Mouse (Mus musculus) forebrain, embryonic 16.5 days (tissue): ENCODE measurements around the gene Armcx4. TPM values are rescaled to one million over a fixed set of nuclear protein-coding genes. Genes with fewer than 3 reads are reported as not detected.

Source experiments
- ATAC-seq: fragments of 200-750 bp; cut with Nextera tagmentation; 2 replicates; pipeline ENCODE4 v1.8.0; 2017; ENCODE audit warnings: mild to moderate bottlenecking, moderate library complexity
- H3K27ac ChIP-seq: fragments of 300-500 bp; sonication (generic); 2 replicates; pipeline ENCODE4 v1.5.1; 2014; ENCODE audit warnings: low read length, control low read depth
- H3K27me3 ChIP-seq: fragments of 300-500 bp; sonication (generic); replicated peaks from 2 replicates; pipeline ENCODE4 v1.6.1; 2014; ENCODE audit warnings: low read length; ENCODE audit not compliant: control insufficient read depth, insufficient read depth
- H3K36me3 ChIP-seq: fragments of 300-500 bp; sonication (generic); 2 replicates; pipeline ENCODE4 v1.6.1; 2014; ENCODE audit not compliant: control insufficient read depth, insufficient read depth
- H3K4me1 ChIP-seq: fragments of 300-500 bp; sonication (generic); replicated peaks from 2 replicates; pipeline ENCODE4 v1.6.1; 2014; ENCODE audit warnings: low read length; ENCODE audit not compliant: control insufficient read depth, insufficient read depth
- H3K4me2 ChIP-seq: fragments of 300-500 bp; sonication (generic); 2 replicates; pipeline ENCODE4 v1.6.1; 2014; ENCODE audit warnings: mild to moderate bottlenecking, low read length, control low read depth
- H3K4me3 ChIP-seq: fragments of 300-500 bp; sonication (generic); replicated peaks from 2 replicates; pipeline ENCODE4 v1.5.1; 2014; ENCODE audit warnings: mild to moderate bottlenecking, low read length, control low read depth
- H3K9ac ChIP-seq: fragments of 300-500 bp; sonication (generic); replicated peaks from 2 replicates; pipeline ENCODE4 v1.6.1; 2014; ENCODE audit warnings: low read depth, low read length, control low read depth
- H3K9me3 ChIP-seq: fragments of 300-500 bp; sonication (generic); 2 replicates; pipeline ENCODE4 v1.6.1; 2016; ENCODE audit warnings: low read length; ENCODE audit not compliant: control insufficient read depth
- WGBS: fragments of 180-500 bp; shearing (Covaris S2); extraction: QIAGEN DNeasy Blood & Tissue Kit; methylation state at CpG from one replicate; pipeline ENCODE4 v1.1.7; 2014; 5-methylcytosine and 5-hydroxymethylcytosine counted together
- polyA plus RNA-seq: library from polyadenylated mRNA; unstranded; fragments of >200 nt; fragmentation: Nextera tagmentation; extraction: Ambion mirVana; gene quantifications from 2 replicates; pipeline ENCODE4 v1.2.1, GENCODE M21; 2015

Armcx4 gene
- polyA plus RNA-seq, result 7.4 and 7.5 TPM in 2 replicates

GRCm38 (mm10) chrX:134686267-134686666, at the start of gene Armcx4:
Gene Armcx4 (plus strand): TSS chrX:134686519.
- Histone ChIP-seq H3K9me3 (no peaks in the 10 kb centered on the region), H3K27me3 (no peaks in the 10 kb centered on the region), H3K4me1 (peaks cover 8% of the 10 kb centered on the region; the same call in 1 of the 2 replicates), H3K4me3 (peak within 1 kb of the TSS; percentile 60), H3K4me2 (peak within 1 kb of the TSS; percentile 59), H3K36me3 (peaks cover 6% of the 10 kb centered on the region; the same call in 1 of the 2 replicates), H3K9ac (peak within 1 kb of the TSS; percentile 80), H3K27ac (peak within 1 kb of the TSS; percentile 92)
- ATAC-seq, result peak; percentile 96
- WGBS, result 30% methylated on average over 21 of the region's 33 CpGs

GRCm38 (mm10) chrX:134641000-134641760, 45.1 kb upstream of the Armcx4 start:
- Histone ChIP-seq H3K4me1 (no peaks in the 10 kb centered on the region), H3K27me3 (no peaks in the 10 kb centered on the region), H3K36me3 (no peaks in the 10 kb centered on the region), H3K27ac (no peak overlapping the region), H3K9ac (no peak overlapping the region), H3K9me3 (no peaks in the 10 kb centered on the region), H3K4me3 (no peak overlapping the region), H3K4me2 (no peak overlapping the region)
- no peak for ATAC-seq
- WGBS, result 52% methylated on average over 10 of the region's 10 CpGs

DNA sequence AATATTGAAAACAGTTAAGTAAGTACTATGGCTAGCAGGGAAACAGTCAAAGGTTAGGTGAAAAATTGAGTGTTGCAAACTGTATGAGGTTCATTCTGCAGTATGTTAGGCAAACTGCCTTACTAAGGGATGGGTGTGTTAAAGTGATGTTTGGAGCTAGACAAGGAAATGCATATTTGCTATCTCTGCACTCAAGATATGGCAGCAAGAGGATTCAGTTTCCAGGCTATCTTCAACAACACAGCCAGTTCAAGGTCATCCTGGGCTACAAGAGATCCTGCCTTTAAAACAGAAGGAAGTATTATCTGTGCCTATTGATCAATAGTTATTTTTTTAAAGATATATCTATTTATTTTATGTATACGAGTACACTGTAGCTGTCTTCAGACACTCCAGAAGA, 40.0 kb upstream of the Armcx4 start:
- H3K4me3 ChIP-seq, result no peak overlapping the region
- no peaks in the 10 kb centered on the region for H3K27me3 ChIP-seq
- WGBS, result 80% methylated on average over 1 of the region's 1 CpGs
- no peak for ATAC-seq
- no peak overlapping the region for H3K4me2 ChIP-seq
- H3K4me1 ChIP-seq, result no peaks in the 10 kb centered on the region
- no peak overlapping the region for H3K27ac ChIP-seq
- H3K9ac ChIP-seq, result no peak overlapping the region
- H3K9me3 ChIP-seq, result no peaks in the 10 kb centered on the region
- H3K36me3 ChIP-seq, result no peaks in the 10 kb centered on the region

DNA sequence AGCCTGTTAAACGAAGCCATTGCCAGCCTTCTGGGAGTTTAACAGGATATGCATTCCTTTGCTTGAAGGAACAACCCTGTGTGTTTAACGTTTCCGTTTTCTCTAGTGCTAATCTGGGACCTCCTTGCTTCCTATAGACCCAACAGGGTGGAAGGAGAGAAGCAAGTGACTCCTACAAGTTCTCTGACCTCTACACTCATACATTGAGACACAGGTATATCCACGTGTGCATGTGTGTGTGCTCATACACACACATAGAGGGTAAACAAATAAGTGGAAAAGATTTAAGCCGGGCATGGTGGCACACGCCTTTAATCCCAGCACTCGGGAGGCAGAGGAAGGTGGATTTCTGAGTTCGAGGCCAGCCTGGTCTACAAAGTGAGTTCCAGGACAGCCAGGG, 38.9 kb upstream of the Armcx4 start:
- Histone ChIP-seq H3K4me3 (no peak overlapping the region), H3K9me3 (no peaks in the 10 kb centered on the region), H3K9ac (no peak overlapping the region), H3K27ac (no peak overlapping the region), H3K27me3 (no peaks in the 10 kb centered on the region), H3K4me1 (no peaks in the 10 kb centered on the region), H3K4me2 (no peak overlapping the region), H3K36me3 (no peaks in the 10 kb centered on the region)
- ATAC-seq, result no peak
- 79% methylated on average over 8 of the region's 8 CpGs for WGBS

GRCm38 (mm10) chrX:134648031-134648692, 38.2 kb upstream of the Armcx4 start:
- Histone ChIP-seq H3K27me3 (no peaks in the 10 kb centered on the region), H3K4me1 (no peaks in the 10 kb centered on the region), H3K27ac (no peak overlapping the region), H3K9me3 (no peaks in the 10 kb centered on the region), H3K4me2 (peak overlapping the region; percentile 32; the same call in 1 of the 2 replicates), H3K4me3 (peak overlapping the region; percentile 16; the same call in 1 of the 2 replicates), H3K9ac (no peak overlapping the region), H3K36me3 (no peaks in the 10 kb centered on the region)
- peak; percentile 85 for ATAC-seq
- 21% methylated on average over 11 of the region's 11 CpGs for WGBS

DNA sequence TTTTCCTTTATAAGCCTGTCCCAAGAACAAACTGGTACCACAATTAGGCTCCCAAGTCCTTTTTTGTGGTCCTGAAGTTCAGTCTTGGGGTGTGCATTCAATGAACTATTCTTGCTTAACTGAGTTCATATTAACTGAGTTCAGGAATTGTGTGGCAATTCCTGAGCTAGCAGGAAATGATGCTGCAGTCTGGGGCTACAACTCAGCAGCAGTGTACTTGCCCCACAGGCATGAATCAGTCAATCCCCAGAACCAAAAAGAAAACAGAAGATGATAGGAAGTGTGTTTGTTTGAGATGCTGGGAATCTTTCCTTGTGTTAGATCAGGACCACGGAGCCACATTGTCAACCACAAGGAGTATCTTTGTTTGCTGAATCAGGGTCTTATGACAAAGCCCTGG, 34.3 kb upstream of the Armcx4 start:
- Histone ChIP-seq H3K9me3 (no peaks in the 10 kb centered on the region), H3K36me3 (no peaks in the 10 kb centered on the region), H3K4me2 (no peak overlapping the region), H3K4me1 (no peaks in the 10 kb centered on the region), H3K4me3 (no peak overlapping the region), H3K9ac (no peak overlapping the region), H3K27me3 (no peaks in the 10 kb centered on the region), H3K27ac (no peak overlapping the region)
- no peak for ATAC-seq
- WGBS, result 79% methylated on average over 1 of the region's 1 CpGs

- H3K9ac ChIP-seq, result no peak overlapping the region
- no peaks in the 10 kb centered on the region for H3K36me3 ChIP-seq
- H3K27ac ChIP-seq, result no peak overlapping the region
- H3K4me1 ChIP-seq, result no peaks in the 10 kb centered on the region
- WGBS, result 69% methylated on average over 5 of the region's 5 CpGs
- no peak overlapping the region for H3K4me3 ChIP-seq
- no peaks in the 10 kb centered on the region for H3K27me3 ChIP-seq
- H3K4me2 ChIP-seq, result no peak overlapping the region
- H3K9me3 ChIP-seq, result no peaks in the 10 kb centered on the region
- ATAC-seq, result no peak
Observed at GRCm38 (mm10) chrX:134661586-134661985, 24.7 kb upstream of the Armcx4 start.

GRCm38 (mm10) chrX:134675022-134675421, 11.3 kb upstream of the Armcx4 start:
- no peak overlapping the region for H3K27ac ChIP-seq
- H3K9me3 ChIP-seq, result no peaks in the 10 kb centered on the region
- H3K9ac ChIP-seq, result no peak overlapping the region
- WGBS, result 14% methylated on average over 5 of the region's 5 CpGs
- no peak overlapping the region for H3K4me2 ChIP-seq
- no peaks in the 10 kb centered on the region for H3K36me3 ChIP-seq
- ATAC-seq, result no peak
- no peaks in the 10 kb centered on the region for H3K27me3 ChIP-seq
- no peaks in the 10 kb centered on the region for H3K4me1 ChIP-seq
- no peak overlapping the region for H3K4me3 ChIP-seq

DNA sequence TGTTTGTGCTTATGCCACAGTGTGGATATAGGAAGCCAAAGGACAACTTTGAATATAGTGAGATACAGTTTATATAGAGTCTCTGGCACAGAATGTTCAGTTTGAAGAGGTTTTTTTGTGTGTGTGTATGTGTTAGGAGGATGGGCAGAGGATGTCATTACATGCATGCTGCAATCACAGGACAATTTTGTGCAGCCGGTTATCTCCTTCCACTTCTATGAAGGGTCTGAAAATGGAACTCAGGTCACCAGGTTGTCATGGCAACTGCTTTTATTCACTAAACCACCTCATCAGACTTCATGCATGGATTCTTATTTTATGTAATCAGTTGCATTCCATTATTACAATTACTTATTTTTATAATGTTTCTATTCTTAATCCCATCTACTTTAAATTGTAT, 10.4 kb upstream of the Armcx4 start:
- WGBS, result 36% methylated on average over 1 of the region's 1 CpGs

More for the DNA sequence above, 10.4 kb upstream of the Armcx4 start:
- H3K9me3 ChIP-seq, result no peaks in the 10 kb centered on the region
- H3K4me3 ChIP-seq, result no peak overlapping the region
- ATAC-seq, result no peak
- H3K27me3 ChIP-seq, result no peaks in the 10 kb centered on the region
- no peak overlapping the region for H3K4me2 ChIP-seq
- no peak overlapping the region for H3K9ac ChIP-seq
- no peaks in the 10 kb centered on the region for H3K36me3 ChIP-seq
- H3K4me1 ChIP-seq, result no peaks in the 10 kb centered on the region
- H3K27ac ChIP-seq, result no peak overlapping the region
